Mouse (Mus musculus) lung, embryonic 16.5 days (tissue): Measurements from ENCODE around the gene Abca17. TPM values are rescaled to one million over a fixed set of nuclear protein-coding genes. Genes with fewer than 3 reads are reported as not detected.

Experiments
- ATAC-seq: fragments of 200-750 bp; cut with Nextera tagmentation; 2 replicates; pipeline ENCODE4 v1.8.0; 2017; ENCODE audit warnings: low read depth, mild to moderate bottlenecking, moderate library complexity
- H3K27ac ChIP-seq: fragments of 300-500 bp; sonication (generic); 2 replicates; pipeline ENCODE4 v1.5.1; 2014; ENCODE audit warnings: mild to moderate bottlenecking, control low read depth, low read length
- H3K27me3 ChIP-seq: fragments of 300-500 bp; sonication (generic); 2 replicates; pipeline ENCODE4 v1.6.1; 2014; ENCODE audit warnings: low read depth, low read length, mixed read lengths; ENCODE audit not compliant: control insufficient read depth, insufficient read depth
- H3K36me3 ChIP-seq: fragments of 300-500 bp; sonication (generic); 2 replicates; pipeline ENCODE4 v1.6.1; 2014; ENCODE audit warnings: low read length; ENCODE audit not compliant: control insufficient read depth, insufficient read depth
- H3K4me1 ChIP-seq: fragments of 300-500 bp; sonication (generic); replicated peaks from 2 replicates; pipeline ENCODE4 v1.6.1; 2014; ENCODE audit warnings: low read length, mixed read lengths; ENCODE audit not compliant: control insufficient read depth, insufficient read depth
- H3K4me2 ChIP-seq: fragments of 300-500 bp; sonication (generic); 2 replicates; pipeline ENCODE4 v1.6.1; 2014; ENCODE audit warnings: low read depth, low read length, control low read depth
- H3K4me3 ChIP-seq: fragments of 300-500 bp; sonication (generic); 2 replicates; pipeline ENCODE4 v1.5.1; 2014; ENCODE audit warnings: mild to moderate bottlenecking, low read length, control low read depth
- H3K9ac ChIP-seq: fragments of 300-500 bp; sonication (generic); 2 replicates; pipeline ENCODE4 v1.6.1; 2014; ENCODE audit warnings: low read length, control low read depth
- H3K9me3 ChIP-seq: fragments of 300-500 bp; sonication (generic); 2 replicates; pipeline ENCODE4 v1.6.1; 2016; ENCODE audit warnings: low read length; ENCODE audit not compliant: control insufficient read depth
- WGBS: fragments of 180-500 bp; shearing (Covaris S2); extraction: QIAGEN DNeasy Blood & Tissue Kit; methylation state at CpG from one replicate; pipeline ENCODE4 v1.1.7; 2014; 5-methylcytosine and 5-hydroxymethylcytosine counted together
- polyA plus RNA-seq: library from polyadenylated mRNA; unstranded; fragments of >200 nt; fragmentation: Nextera tagmentation; extraction: Ambion mirVana; gene quantifications from 2 replicates; pipeline ENCODE4 v1.2.1, GENCODE M21; 2015

Gene Abca17
- polyA plus RNA-seq, 1 experiment from 2014 or later = 0.55 TPM

GRCm38 (mm10) chr17:24307500-24307899 is 43.4 kb downstream of the Abca17 start:
- Histone ChIP-seq H3K4me2 (no peak overlapping the region), H3K4me1 (no peaks in the 10 kb centered on the region), H3K27me3 (no peaks in the 10 kb centered on the region), H3K27ac (no peak overlapping the region), H3K9ac (no peak overlapping the region), H3K4me3 (no peak overlapping the region), H3K36me3 (no peaks in the 10 kb centered on the region), H3K9me3 (no peaks in the 10 kb centered on the region)
- ATAC-seq = no peak
- WGBS = 38% methylated on average over 4 of the region's 4 CpGs

GRCm38 (mm10) chr17:24300651-24301050 is 50.2 kb downstream of the Abca17 start:
- WGBS = 41% methylated on average over 4 of the region's 4 CpGs
- Histone ChIP-seq H3K4me2 (no peak overlapping the region), H3K27me3 (no peaks in the 10 kb centered on the region), H3K4me1 (no peaks in the 10 kb centered on the region), H3K36me3 (no peaks in the 10 kb centered on the region), H3K4me3 (no peak overlapping the region), H3K9ac (no peak overlapping the region), H3K9me3 (no peaks in the 10 kb centered on the region), H3K27ac (no peak overlapping the region)
- ATAC-seq = no peak

GRCm38 (mm10) chr17:24289338-24289737 is 61.5 kb downstream of the Abca17 start:
- no peaks in the 10 kb centered on the region for H3K9me3 ChIP-seq
- H3K4me2 ChIP-seq = no peak overlapping the region
- 69% methylated on average over 5 of the region's 5 CpGs for WGBS
- no peak overlapping the region for H3K27ac ChIP-seq
- no peak overlapping the region for H3K4me3 ChIP-seq
- no peak for ATAC-seq
- no peaks in the 10 kb centered on the region for H3K36me3 ChIP-seq
- no peak overlapping the region for H3K9ac ChIP-seq
- no peaks in the 10 kb centered on the region for H3K4me1 ChIP-seq
- H3K27me3 ChIP-seq = no peaks in the 10 kb centered on the region

- H3K36me3 ChIP-seq = no peaks in the 10 kb centered on the region
- H3K4me2 ChIP-seq = no peak overlapping the region
- H3K27ac ChIP-seq = no peak overlapping the region
- H3K4me1 ChIP-seq = no peaks in the 10 kb centered on the region
- WGBS = 70% methylated on average over 9 of the region's 9 CpGs
- no peak overlapping the region for H3K4me3 ChIP-seq
- ATAC-seq = no peak
- no peak overlapping the region for H3K9ac ChIP-seq
- no peaks in the 10 kb centered on the region for H3K9me3 ChIP-seq
- H3K27me3 ChIP-seq = no peaks in the 10 kb centered on the region
Observed at GRCm38 (mm10) chr17:24288477-24288876, 62.4 kb downstream of the Abca17 start.

GRCm38 (mm10) chr17:24285680-24286079 is 65.2 kb downstream of the Abca17 start:
- Histone ChIP-seq H3K36me3 (no peaks in the 10 kb centered on the region), H3K27me3 (no peaks in the 10 kb centered on the region), H3K4me3 (no peak overlapping the region), H3K4me2 (no peak overlapping the region), H3K9me3 (no peaks in the 10 kb centered on the region), H3K27ac (no peak overlapping the region), H3K9ac (no peak overlapping the region), H3K4me1 (no peaks in the 10 kb centered on the region)
- no peak for ATAC-seq
- WGBS = 55% methylated on average over 3 of the region's 3 CpGs

- H3K9me3 ChIP-seq = no peaks in the 10 kb centered on the region
Observed at GRCm38 (mm10) chr17:24283266-24283818, 67.5 kb downstream of the Abca17 start.

GRCm38 (mm10) chr17:24282637-24283036 is 68.2 kb downstream of the Abca17 start:
- H3K27ac ChIP-seq = no peak overlapping the region
- no peaks in the 10 kb centered on the region for H3K27me3 ChIP-seq
- H3K4me1 ChIP-seq = no peaks in the 10 kb centered on the region
- H3K36me3 ChIP-seq = no peaks in the 10 kb centered on the region
- no peak overlapping the region for H3K9ac ChIP-seq
- no peak overlapping the region for H3K4me3 ChIP-seq
- ATAC-seq = no peak
- no peaks in the 10 kb centered on the region for H3K9me3 ChIP-seq
- no peak overlapping the region for H3K4me2 ChIP-seq
- 65% methylated on average over 4 of the region's 4 CpGs for WGBS

More at GRCm38 (mm10) chr17:24283266-24283818, 67.5 kb downstream of the Abca17 start:
- Histone ChIP-seq H3K9ac (no peak overlapping the region), H3K4me1 (no peaks in the 10 kb centered on the region), H3K4me3 (no peak overlapping the region), H3K27ac (no peak overlapping the region), H3K27me3 (no peaks in the 10 kb centered on the region), H3K36me3 (no peaks in the 10 kb centered on the region), H3K4me2 (no peak overlapping the region)
- no peak for ATAC-seq
- WGBS = 61% methylated on average over 9 of the region's 9 CpGs

GRCm38 (mm10) chr17:24279907-24280306 is 71.0 kb downstream of the Abca17 start:
- no peak overlapping the region for H3K9ac ChIP-seq
- WGBS = 72% methylated on average over 4 of the region's 4 CpGs
- no peak overlapping the region for H3K4me3 ChIP-seq
- no peaks in the 10 kb centered on the region for H3K36me3 ChIP-seq
- peaks cover 6% of the 10 kb centered on the region; the same call in 1 of the 2 replicates for H3K9me3 ChIP-seq
- no peak overlapping the region for H3K4me2 ChIP-seq
- H3K27me3 ChIP-seq = no peaks in the 10 kb centered on the region
- ATAC-seq = no peak
- no peaks in the 10 kb centered on the region for H3K4me1 ChIP-seq
- no peak overlapping the region for H3K27ac ChIP-seq

- no peak for ATAC-seq
- Histone ChIP-seq H3K4me2 (no peak overlapping the region), H3K27ac (no peak overlapping the region), H3K4me1 (no peaks in the 10 kb centered on the region), H3K9me3 (no peaks in the 10 kb centered on the region; the same call in 1 of the 2 replicates), H3K4me3 (no peak overlapping the region), H3K36me3 (no peaks in the 10 kb centered on the region), H3K9ac (no peak overlapping the region), H3K27me3 (no peaks in the 10 kb centered on the region)
- WGBS = 93% methylated on average over 1 of the region's 1 CpGs
Observed at GRCm38 (mm10) chr17:24267133-24267532, 83.7 kb downstream of the Abca17 start.

- H3K27me3 ChIP-seq = no peaks in the 10 kb centered on the region
- no peaks in the 10 kb centered on the region for H3K36me3 ChIP-seq
- 79% methylated on average over 2 of the region's 2 CpGs for WGBS
- no peak overlapping the region for H3K4me3 ChIP-seq
- no peak overlapping the region for H3K9ac ChIP-seq
- H3K4me2 ChIP-seq = no peak overlapping the region
- ATAC-seq = no peak
- no peaks in the 10 kb centered on the region for H3K4me1 ChIP-seq
- H3K27ac ChIP-seq = no peak overlapping the region
- no peaks in the 10 kb centered on the region; the same call in 1 of the 2 replicates for H3K9me3 ChIP-seq
Observed at GRCm38 (mm10) chr17:24264766-24265165, 86.1 kb downstream of the Abca17 start.
